26 mouse cellular contexts compared by ENCODE assay signal in the genomic region with DNA sequence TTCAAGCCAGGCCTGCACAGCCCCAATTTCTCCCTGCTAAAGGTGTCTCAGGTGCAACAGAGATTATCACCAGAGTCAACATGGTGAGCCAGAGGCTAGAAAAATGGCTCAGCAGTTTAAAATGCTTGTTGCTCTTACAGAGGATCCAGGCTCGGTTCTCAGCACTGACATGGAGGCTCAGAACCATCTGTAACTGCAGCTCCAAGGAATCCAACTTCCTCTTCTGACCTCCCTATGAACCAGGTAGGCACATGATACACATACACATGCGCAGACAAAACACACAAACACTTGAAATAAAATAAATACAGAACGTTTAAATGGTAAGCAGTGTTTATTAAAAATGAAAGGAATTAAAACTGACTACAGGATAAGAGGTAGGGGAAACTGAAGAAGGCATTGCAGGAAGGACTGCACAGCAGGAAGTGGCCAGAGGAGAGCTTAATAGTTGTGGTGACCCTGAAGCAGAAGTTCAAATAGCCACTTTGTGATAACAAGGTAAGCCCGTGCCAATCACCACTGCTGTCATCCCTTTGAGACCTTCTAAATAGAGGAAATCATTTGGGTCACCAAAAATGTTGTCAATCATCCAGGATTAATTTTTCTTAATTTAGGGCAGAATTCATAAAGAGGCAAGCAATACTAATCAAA. TPM values are rescaled to one million over a fixed set of nuclear protein-coding genes. Genes with fewer than 3 reads are reported as not detected.
A peak's percentile ranks its signal among the peaks of the same experiment; 100 is the strongest.
DNase-seq lines count a peak whose midpoint lies in the region; ATAC-seq and TF ChIP-seq lines count a peak whose summit lies in the region.
"Had no signal": no experiment of that assay in that cellular context is flagged by ENCODE, and none has a peak within 500 bp of the region (broad histone marks: within the 10 kb centered on the region; RNA-seq: fewer than 3 reads in every experiment).

No protein-coding gene starts in this region.

- H3K4me3 ChIP-seq in bone marrow, adult 2 months (replicated peaks; ENCODE audit: control insufficient read depth, low read depth, low read length): no peak overlapping the region
- no peak overlapping the region for H3K4me3 ChIP-seq in liver, embryonic 12.5 days
- H3K4me3 ChIP-seq in hindbrain, embryonic 14.5 days (replicated peaks; ENCODE audit: low read length): no peak overlapping the region
- H3K4me3 ChIP-seq: embryonic facial prominence, embryonic 10.5 days; embryonic facial prominence, embryonic 12.5 days; forebrain, embryonic 13.5 days; forebrain, embryonic 15.5 days had no signal

- H3K27ac ChIP-seq in bone marrow, adult 2 months (ENCODE audit: control insufficient read depth, insufficient read depth, low read depth, low read length, poor library complexity): peak overlapping the region; percentile 24; the same call in 1 of the 2 replicates
- H3K27ac ChIP-seq in liver, embryonic 12.5 days: no peak overlapping the region
- H3K27ac ChIP-seq in hindbrain, embryonic 14.5 days: no peak overlapping the region
- H3K27ac ChIP-seq: embryonic facial prominence, embryonic 10.5 days; embryonic facial prominence, embryonic 12.5 days; forebrain, embryonic 13.5 days; forebrain, embryonic 15.5 days had no signal

- no peak overlapping the region for H3K9ac ChIP-seq in liver, embryonic 12.5 days
- no peak overlapping the region for H3K9ac ChIP-seq in hindbrain, embryonic 14.5 days
- H3K9ac ChIP-seq: embryonic facial prominence, embryonic 12.5 days; forebrain, embryonic 13.5 days; forebrain, embryonic 15.5 days; forebrain, postnatal 0 days had no signal

- no peak overlapping the region for H3K4me2 ChIP-seq in liver, embryonic 12.5 days
- no peak overlapping the region for H3K4me2 ChIP-seq in hindbrain, embryonic 14.5 days (replicated peaks)
- H3K4me2 ChIP-seq: embryonic facial prominence, embryonic 12.5 days; forebrain, embryonic 13.5 days; forebrain, embryonic 15.5 days had no signal

- no peaks in the 10 kb centered on the region for H3K36me3 ChIP-seq in liver, embryonic 12.5 days
- H3K36me3 ChIP-seq in hindbrain, embryonic 14.5 days (replicated peaks; ENCODE audit: control insufficient read depth, insufficient read depth): no peaks in the 10 kb centered on the region
- H3K36me3 ChIP-seq: embryonic facial prominence, embryonic 10.5 days; embryonic facial prominence, embryonic 12.5 days; forebrain, embryonic 15.5 days; G1E had no signal

- H3K4me1 ChIP-seq in bone marrow, adult 2 months (ENCODE audit: control insufficient read depth, insufficient read depth, low read length): no peaks in the 10 kb centered on the region; the same call in 1 of the 2 replicates
- 0 out of 2 replicates have a peak, but pooled peaks cover 3% of the 10 kb centered on the region for H3K4me1 ChIP-seq in liver, embryonic 12.5 days
- H3K4me1 ChIP-seq in hindbrain, embryonic 14.5 days (replicated peaks; ENCODE audit: control insufficient read depth, insufficient read depth, low read length): no peaks in the 10 kb centered on the region
- H3K4me1 ChIP-seq: embryonic facial prominence, embryonic 10.5 days; embryonic facial prominence, embryonic 12.5 days; forebrain, embryonic 13.5 days; forebrain, embryonic 15.5 days had no signal

- no peak for TF ChIP-seq POLR2A in bone marrow, adult 2 months (IDR thresholded peaks at IDR 0.05; ENCODE audit: borderline replicate concordance, control insufficient read depth, low read depth, low read length)

- ATAC-seq in granulocyte monocyte progenitor cell, adult 5-6 weeks (replicated peaks; ENCODE audit: poor library complexity, severe bottlenecking): peak; percentile 86
- peak; percentile 74 for ATAC-seq in megakaryocyte progenitor cell, adult 5-6 weeks (replicated peaks; ENCODE audit: poor library complexity)
- no peak for ATAC-seq in liver, embryonic 12.5 days
- no peak for ATAC-seq in hindbrain, embryonic 14.5 days (ENCODE audit: low FRiP score)
- ATAC-seq: activated CD4-positive, CD25-positive, alpha-beta regulatory T cell, adult 4 months; CD4-positive, CD25-positive, alpha-beta regulatory T cell, adult 4 months; forebrain, embryonic 13.5 days; forebrain, embryonic 15.5 days; forebrain, postnatal 0 days; Patski had no signal

- H3K27me3 ChIP-seq in liver, embryonic 12.5 days (replicated peaks): no peaks in the 10 kb centered on the region
- H3K27me3 ChIP-seq in hindbrain, embryonic 14.5 days (ENCODE audit: control insufficient read depth, insufficient read depth, low read length): no peaks in the 10 kb centered on the region
- H3K27me3 ChIP-seq: CH12.LX; embryonic facial prominence, embryonic 12.5 days; forebrain, embryonic 13.5 days; forebrain, embryonic 15.5 days; Patski had no signal

- TF ChIP-seq CTCF in bone marrow, adult 2 months (IDR thresholded peaks at IDR 0.05; ENCODE audit: control insufficient read depth, insufficient read depth, low read length): no peak

- no peaks in the 10 kb centered on the region for H3K9me3 ChIP-seq in liver, embryonic 12.5 days (replicated peaks)
- no peaks in the 10 kb centered on the region for H3K9me3 ChIP-seq in hindbrain, embryonic 14.5 days (ENCODE audit: control insufficient read depth, low read length)
- H3K9me3 ChIP-seq: embryonic facial prominence, embryonic 10.5 days; embryonic facial prominence, embryonic 12.5 days; forebrain, embryonic 13.5 days; forebrain, embryonic 15.5 days; G1E had no signal

- DNase-seq in 416B (ENCODE audit: low read depth): peak; percentile 46
- no peak for DNase-seq in embryo, embryonic 10 days (ENCODE audit: low spot score)
- DNase-seq in lung, postnatal 4 days: no peak
- DNase-seq in hindbrain, embryonic 14.5 days (ENCODE audit: low spot score): no peak
- DNase-seq: adrenal gland, adult 8-10 months; adrenal gland, postnatal 25 days; B cell, adult 2 months; cerebellum, adult 11-12 months; cerebellum, adult 2 months; cerebellum, adult 9-10 months; cerebellum, postnatal 10 days; cerebellum, postnatal 25 days; forebrain, postnatal 0 days had no signal

- 47% methylated on average over 4 of the region's 4 CpGs for WGBS in bone marrow, adult 2 months
- 39% methylated on average over 4 of the region's 4 CpGs for WGBS in liver, embryonic 12.5 days (ENCODE audit: insufficient replicate concordance)
- 86% methylated on average over 4 of the region's 4 CpGs for WGBS in hindbrain, embryonic 14.5 days

RNA-seq across cellular contexts. Expression of a gene that starts 10.1 kb away (rescaled TPM):
- 70.1 and 95.2 TPM in 2 replicates for polyA plus RNA-seq in bone marrow, adult 2 months (2011; ENCODE audit: insufficient read depth, insufficient read length, low replicate concordance, missing spikeins)
- total RNA-seq in granulocyte monocyte progenitor cell, adult 5-6 weeks (2014; fragmentation: Nextera tagmentation): 22.9 and 28.4 TPM in 2 replicates
- total RNA-seq in granulocyte monocyte progenitor cell, adult 5-6 weeks (2017): 53.9 and 82.3 TPM in 2 replicates
- total RNA-seq in megakaryocyte progenitor cell, adult 5-6 weeks (2015): 55.5 and 56.9 TPM in 2 replicates
- 39.0 and 59.1 TPM in 2 replicates for total RNA-seq in megakaryocyte progenitor cell, adult 5-6 weeks (2017)
- 24.1 and 26.5 TPM in 2 replicates for polyA plus RNA-seq in liver, embryonic 12.5 days (2016; fragmentation: Nextera tagmentation; extraction: Ambion mirVana)
- polyA plus RNA-seq in hindbrain, embryonic 14.5 days (2014; fragmentation: Nextera tagmentation; extraction: Ambion mirVana): 2.8 and 2.9 TPM in 2 replicates
- polyA plus RNA-seq: G1E had no signal

Comparison
In these comparisons a context has a peak if more than half of its experiments do, and no peak if none do; other contexts are left out.
1. ATAC-seq: peak in granulocyte monocyte progenitor cell, adult 5-6 weeks (single experiment) and megakaryocyte progenitor cell, adult 5-6 weeks (single experiment); none in liver, embryonic 12.5 days (single experiment) and hindbrain, embryonic 14.5 days (single experiment).